Mouse (Mus musculus): ENCODE measurements around the gene Creb5.

GRCm38 (mm10) chr6:53560928-53561327 is 273.9 kb downstream of the Creb5 start:
- TF ChIP-seq TAL1 (IDR thresholded peaks at IDR 0.05; ENCODE audit: low read length), result no peak
- no peak for TF ChIP-seq GATA1 (IDR thresholded peaks at IDR 0.05; ENCODE audit: low read length)

All from erythroblast, embryonic 14.5 days (primary cell).